Mouse (Mus musculus) megakaryocyte, embryonic 14.5 days (primary cell): ENCODE data around the gene Frmd7.

ENCODE experiments used
- FLI1 ChIP-seq: IDR thresholded peaks from 2 replicates; pipeline ENCODE4 v1.6.1; 2012; ENCODE audit warnings: low read length, inconsistent platforms, mixed read lengths
- GATA1 ChIP-seq: IDR thresholded peaks from 3 replicates; pipeline ENCODE4 v1.6.1; 2012; ENCODE audit warnings: mixed read lengths, low read length, inconsistent platforms, borderline replicate concordance

- TF ChIP-seq GATA1 (no peak), FLI1 (no peak)
Observed at GRCm38 (mm10) chrX:50972145-50972544, 29.6 kb upstream of the Frmd7 start.
